ENCODE assay signal across 7 mouse cellular contexts in genomic region chr7:80324816-80325119, GRCm38 (mm10). TPM values are rescaled to one million over a fixed set of nuclear protein-coding genes. Genes with fewer than 3 reads are reported as not detected.
DNase-seq lines count a peak whose midpoint lies in the region; ATAC-seq and TF ChIP-seq lines count a peak whose summit lies in the region.
"Not testable (repeated sequence)": the region's sequence is repeated elsewhere in the genome, so short reads cannot be mapped to it uniquely, and the experiment has no call there.

No protein-coding gene starts in this region.

- H3K27ac ChIP-seq in embryonic facial prominence, embryonic 14.5 days (replicated peaks; ENCODE audit: low read depth, low read length), result peak overlapping the region; percentile 52
- peak overlapping the region; percentile 95 for H3K27ac ChIP-seq in gastrocnemius, adult 2 months
- H3K27ac ChIP-seq in hindbrain, embryonic 12.5 days, result peak overlapping the region; percentile 83
- peak overlapping the region; percentile 94 for H3K27ac ChIP-seq in kidney, embryonic 15.5 days
- H3K27ac ChIP-seq in liver, embryonic 13.5 days, result peak overlapping the region; percentile 69; the same call in 1 of the 2 replicates
- peak overlapping the region; percentile 80; the same call in 1 of the 2 replicates for H3K27ac ChIP-seq in midbrain, embryonic 12.5 days (replicated peaks)
- peak overlapping the region; percentile 59; the same call in 1 of the 2 replicates for H3K27ac ChIP-seq in small intestine, adult 2 months (ENCODE audit: insufficient read depth, low read depth, low read length)

- not testable (repeated sequence) for DNase-seq in embryonic facial prominence, embryonic 14.5 days (ENCODE audit: low spot score); gastrocnemius, adult 2 months; liver, embryonic 13.5 days

- peaks cover 59% of the 10 kb centered on the region for H3K36me3 ChIP-seq in embryonic facial prominence, embryonic 14.5 days (ENCODE audit: control insufficient read depth, insufficient read depth, low read length)
- peaks cover 61% of the 10 kb centered on the region for H3K36me3 ChIP-seq in hindbrain, embryonic 12.5 days
- peaks cover 62% of the 10 kb centered on the region for H3K36me3 ChIP-seq in kidney, embryonic 15.5 days
- peaks cover 56% of the 10 kb centered on the region for H3K36me3 ChIP-seq in liver, embryonic 13.5 days
- H3K36me3 ChIP-seq in midbrain, embryonic 12.5 days, result peaks cover 69% of the 10 kb centered on the region
- H3K36me3 ChIP-seq in small intestine, adult 2 months (ENCODE audit: control insufficient read depth, insufficient read depth, low read length), result peaks cover 42% of the 10 kb centered on the region

- H3K4me3 ChIP-seq in embryonic facial prominence, embryonic 14.5 days (ENCODE audit: low read depth, low read length), result peak overlapping the region; percentile 62; the same call in 1 of the 2 replicates
- peak overlapping the region; percentile 79 for H3K4me3 ChIP-seq in gastrocnemius, adult 2 months
- H3K4me3 ChIP-seq in hindbrain, embryonic 12.5 days; midbrain, embryonic 12.5 days; small intestine, adult 2 months (ENCODE audit: low read depth, low read length): not testable (repeated sequence)
- peak overlapping the region; percentile 82; the same call in 1 of the 2 replicates for H3K4me3 ChIP-seq in kidney, embryonic 15.5 days (replicated peaks)
- H3K4me3 ChIP-seq in liver, embryonic 13.5 days (replicated peaks), result peak overlapping the region; percentile 66

- H3K9ac ChIP-seq in embryonic facial prominence, embryonic 14.5 days (ENCODE audit: low read depth, low read length); hindbrain, embryonic 12.5 days; kidney, embryonic 15.5 days; midbrain, embryonic 12.5 days (replicated peaks): not testable (repeated sequence)
- peak overlapping the region; percentile 59; the same call in 1 of the 2 replicates for H3K9ac ChIP-seq in liver, embryonic 13.5 days

- ATAC-seq in embryonic facial prominence, embryonic 14.5 days (ENCODE audit: low read depth); hindbrain, embryonic 12.5 days (ENCODE audit: low FRiP score); kidney, embryonic 15.5 days (replicated peaks; ENCODE audit: low FRiP score); liver, embryonic 13.5 days (ENCODE audit: low read depth); midbrain, embryonic 12.5 days (ENCODE audit: low FRiP score, low read depth): not testable (repeated sequence)

- H3K27me3 ChIP-seq in embryonic facial prominence, embryonic 14.5 days (replicated peaks; ENCODE audit: control insufficient read depth, insufficient read depth, low read length); hindbrain, embryonic 12.5 days; kidney, embryonic 15.5 days; liver, embryonic 13.5 days; midbrain, embryonic 12.5 days; small intestine, adult 2 months (ENCODE audit: control insufficient read depth, insufficient read depth, low read length): not testable (repeated sequence)

- not testable (repeated sequence) for H3K9me3 ChIP-seq in embryonic facial prominence, embryonic 14.5 days (ENCODE audit: control insufficient read depth, low read length); hindbrain, embryonic 12.5 days (replicated peaks); kidney, embryonic 15.5 days (replicated peaks); liver, embryonic 13.5 days (replicated peaks); midbrain, embryonic 12.5 days

- TF ChIP-seq CTCF in gastrocnemius, adult 2 months (IDR thresholded peaks at IDR 0.05); small intestine, adult 2 months (IDR thresholded peaks at IDR 0.05; ENCODE audit: extremely low read depth, insufficient read length, insufficient replicate concordance, low read depth, low read length): not testable (repeated sequence)

- WGBS in embryonic facial prominence, embryonic 14.5 days, result 39% methylated on average over 5 of the region's 5 CpGs
- WGBS in hindbrain, embryonic 12.5 days, result 50% methylated on average over 4 of the region's 5 CpGs
- 60% methylated on average over 5 of the region's 5 CpGs for WGBS in kidney, embryonic 15.5 days
- WGBS in liver, embryonic 13.5 days (ENCODE audit: insufficient replicate concordance), result 39% methylated on average over 4 of the region's 5 CpGs
- WGBS in midbrain, embryonic 12.5 days, result 45% methylated on average over 5 of the region's 5 CpGs
- 27% methylated on average over 4 of the region's 5 CpGs for WGBS in small intestine, adult 2 months

- H3K4me1 ChIP-seq in embryonic facial prominence, embryonic 14.5 days (ENCODE audit: control insufficient read depth, insufficient read depth, low read length); hindbrain, embryonic 12.5 days; small intestine, adult 2 months (ENCODE audit: control insufficient read depth, insufficient read depth, insufficient read length, low read length): not testable (repeated sequence)
- H3K4me1 ChIP-seq in kidney, embryonic 15.5 days, result peaks cover 17% of the 10 kb centered on the region
- H3K4me1 ChIP-seq in liver, embryonic 13.5 days (replicated peaks), result peaks cover 27% of the 10 kb centered on the region
- H3K4me1 ChIP-seq in midbrain, embryonic 12.5 days, result peaks cover 15% of the 10 kb centered on the region

- intact Hi-C loops in gastrocnemius, adult 2 months (cut with DNase I), result loop anchor here (5.0 kb wide), 1 partner anchor 77 kb away; the partner anchor contains the start of gene Ttll13

- peak overlapping the region; percentile 76 for H3K4me2 ChIP-seq in embryonic facial prominence, embryonic 14.5 days (ENCODE audit: low read depth, low read length)
- 0 out of 2 replicates have a peak overlapping the region, but pooled peaks have one; percentile 57 for H3K4me2 ChIP-seq in hindbrain, embryonic 12.5 days (replicated peaks)
- H3K4me2 ChIP-seq in kidney, embryonic 15.5 days, result peak overlapping the region; percentile 80
- H3K4me2 ChIP-seq in liver, embryonic 13.5 days, result peak overlapping the region; percentile 83
- peak overlapping the region; percentile 81; the same call in 1 of the 2 replicates for H3K4me2 ChIP-seq in midbrain, embryonic 12.5 days (replicated peaks)

- not testable (repeated sequence) for TF ChIP-seq POLR2A in small intestine, adult 2 months (IDR thresholded peaks at IDR 0.05; ENCODE audit: low read depth, low read length)

RNA-seq across cellular contexts. Expression of gene Rccd1, which starts 0.5 kb away (rescaled TPM):
- polyA plus RNA-seq in embryonic facial prominence, embryonic 14.5 days (2014; fragmentation: Nextera tagmentation; extraction: Ambion mirVana), result 6.8 and 8.4 TPM in 2 replicates
- total RNA-seq in gastrocnemius, adult 2 months (2021), result 1 to 10 TPM; 7.3 to 8.4 TPM
- 9.8 and 14.1 TPM in 2 replicates for polyA plus RNA-seq in hindbrain, embryonic 12.5 days (2016; fragmentation: Nextera tagmentation; extraction: Ambion mirVana)
- polyA plus RNA-seq in kidney, embryonic 15.5 days (2015; fragmentation: Nextera tagmentation; extraction: Ambion mirVana), result 9.5 and 12.3 TPM in 2 replicates
- polyA plus RNA-seq in liver, embryonic 13.5 days (2015; fragmentation: Nextera tagmentation; extraction: Ambion mirVana), result 3.3 and 3.4 TPM in 2 replicates
- polyA plus RNA-seq in midbrain, embryonic 12.5 days (2016; fragmentation: Nextera tagmentation; extraction: Ambion mirVana), result 14.2 and 16.2 TPM in 2 replicates
- 3.0 and 3.3 TPM in 2 replicates for polyA plus RNA-seq in small intestine, adult 2 months (2012; rRNA removed)

RNA-seq across cellular contexts. Expression of gene Unc45a, which starts 16.0 kb away (rescaled TPM):
- polyA plus RNA-seq in embryonic facial prominence, embryonic 14.5 days (2014; fragmentation: Nextera tagmentation; extraction: Ambion mirVana), result 34.1 and 39.7 TPM in 2 replicates
- total RNA-seq in gastrocnemius, adult 2 months (2021), result 10 to 100 TPM; 12.3 to 12.7 TPM
- 56.2 and 60.6 TPM in 2 replicates for polyA plus RNA-seq in hindbrain, embryonic 12.5 days (2016; fragmentation: Nextera tagmentation; extraction: Ambion mirVana)
- polyA plus RNA-seq in kidney, embryonic 15.5 days (2015; fragmentation: Nextera tagmentation; extraction: Ambion mirVana), result 38.9 and 41.1 TPM in 2 replicates
- polyA plus RNA-seq in liver, embryonic 13.5 days (2015; fragmentation: Nextera tagmentation; extraction: Ambion mirVana), result 10.3 and 11.5 TPM in 2 replicates
- polyA plus RNA-seq in midbrain, embryonic 12.5 days (2016; fragmentation: Nextera tagmentation; extraction: Ambion mirVana), result 51.4 and 54.9 TPM in 2 replicates
- 37.1 and 66.6 TPM in 2 replicates for polyA plus RNA-seq in small intestine, adult 2 months (2012; rRNA removed)

RNA-seq across cellular contexts. Expression of gene Hddc3, which starts 18.1 kb away (rescaled TPM):
- polyA plus RNA-seq in embryonic facial prominence, embryonic 14.5 days (2014; fragmentation: Nextera tagmentation; extraction: Ambion mirVana), result 19.6 and 22.8 TPM in 2 replicates
- total RNA-seq in gastrocnemius, adult 2 months (2021), result 10 to 100 TPM; 23.6 to 26.1 TPM
- polyA plus RNA-seq in hindbrain, embryonic 12.5 days (2016; fragmentation: Nextera tagmentation; extraction: Ambion mirVana), result 20.2 and 22.0 TPM in 2 replicates
- 18.9 and 21.1 TPM in 2 replicates for polyA plus RNA-seq in kidney, embryonic 15.5 days (2015; fragmentation: Nextera tagmentation; extraction: Ambion mirVana)
- polyA plus RNA-seq in liver, embryonic 13.5 days (2015; fragmentation: Nextera tagmentation; extraction: Ambion mirVana), result 3.8 and 4.2 TPM in 2 replicates
- 24.3 and 24.8 TPM in 2 replicates for polyA plus RNA-seq in midbrain, embryonic 12.5 days (2016; fragmentation: Nextera tagmentation; extraction: Ambion mirVana)
- 5.2 and 7.2 TPM in 2 replicates for polyA plus RNA-seq in small intestine, adult 2 months (2012; rRNA removed)

RNA-seq across cellular contexts. Expression of gene Prc1, which starts 30.5 kb away (rescaled TPM):
- 108 and 118 TPM in 2 replicates for polyA plus RNA-seq in embryonic facial prominence, embryonic 14.5 days (2014; fragmentation: Nextera tagmentation; extraction: Ambion mirVana)
- total RNA-seq in gastrocnemius, adult 2 months (2021), result under 1 TPM; 0.38 to 0.45 TPM
- 110 and 117 TPM in 2 replicates for polyA plus RNA-seq in hindbrain, embryonic 12.5 days (2016; fragmentation: Nextera tagmentation; extraction: Ambion mirVana)
- 137 and 150 TPM in 2 replicates for polyA plus RNA-seq in kidney, embryonic 15.5 days (2015; fragmentation: Nextera tagmentation; extraction: Ambion mirVana)
- polyA plus RNA-seq in liver, embryonic 13.5 days (2015; fragmentation: Nextera tagmentation; extraction: Ambion mirVana), result 114 and 130 TPM in 2 replicates
- 175 and 180 TPM in 2 replicates for polyA plus RNA-seq in midbrain, embryonic 12.5 days (2016; fragmentation: Nextera tagmentation; extraction: Ambion mirVana)
- polyA plus RNA-seq in small intestine, adult 2 months (2012; rRNA removed), result 6.6 and 15.0 TPM in 2 replicates

RNA-seq across cellular contexts. Expression of gene Man2a2, which starts 46.4 kb away (rescaled TPM):
- polyA plus RNA-seq in embryonic facial prominence, embryonic 14.5 days (2014; fragmentation: Nextera tagmentation; extraction: Ambion mirVana), result 15.7 and 19.3 TPM in 2 replicates
- 100 to 1,000 TPM; 111 to 161 TPM for total RNA-seq in gastrocnemius, adult 2 months (2021)
- 27.2 and 30.9 TPM in 2 replicates for polyA plus RNA-seq in hindbrain, embryonic 12.5 days (2016; fragmentation: Nextera tagmentation; extraction: Ambion mirVana)
- polyA plus RNA-seq in kidney, embryonic 15.5 days (2015; fragmentation: Nextera tagmentation; extraction: Ambion mirVana), result 16.2 and 20.8 TPM in 2 replicates
- polyA plus RNA-seq in liver, embryonic 13.5 days (2015; fragmentation: Nextera tagmentation; extraction: Ambion mirVana), result 2.2 and 2.6 TPM in 2 replicates
- polyA plus RNA-seq in midbrain, embryonic 12.5 days (2016; fragmentation: Nextera tagmentation; extraction: Ambion mirVana), result 23.1 and 26.0 TPM in 2 replicates
- polyA plus RNA-seq in small intestine, adult 2 months (2012; rRNA removed), result 16.8 and 30.2 TPM in 2 replicates
